In genomic region chr11:60161146-60161874, GRCm38 (mm10) we compare ENCODE assay signal across 9 mouse cellular contexts. TPM values are rescaled to one million over a fixed set of nuclear protein-coding genes. Genes with fewer than 3 reads are reported as not detected.
A peak's percentile ranks its signal among the peaks of the same experiment; 100 is the strongest.
DNase-seq lines count a peak whose midpoint lies in the region; ATAC-seq lines count a peak whose summit lies in the region.
"Had no signal": no experiment of that assay in that cellular context is flagged by ENCODE, and none has a peak within 500 bp of the region (broad histone marks: within the 10 kb centered on the region; RNA-seq: fewer than 3 reads in every experiment).

No protein-coding gene starts in this region.

- H3K27me3 ChIP-seq in heart, embryonic 10.5 days (ENCODE audit: insufficient read depth, poor library complexity, severe bottlenecking) = no peaks in the 10 kb centered on the region
- no peaks in the 10 kb centered on the region for H3K27me3 ChIP-seq in embryonic facial prominence, embryonic 13.5 days
- H3K27me3 ChIP-seq in hindbrain, embryonic 16.5 days (replicated peaks; ENCODE audit: control insufficient read depth, insufficient read depth, low read length) = no peaks in the 10 kb centered on the region
- no peaks in the 10 kb centered on the region for H3K27me3 ChIP-seq in kidney, embryonic 14.5 days (ENCODE audit: control insufficient read depth, insufficient read depth, low read length)

- no peak overlapping the region for H3K9ac ChIP-seq in embryonic facial prominence, embryonic 13.5 days
- H3K9ac ChIP-seq in hindbrain, embryonic 16.5 days (ENCODE audit: low read depth, low read length) = no peak overlapping the region
- H3K9ac ChIP-seq in kidney, embryonic 14.5 days (ENCODE audit: low read depth, low read length) = no peak overlapping the region
- H3K9ac ChIP-seq: lung, embryonic 14.5 days had no signal

- peaks cover 35% of the 10 kb centered on the region for H3K36me3 ChIP-seq in heart, embryonic 10.5 days
- peaks cover 37% of the 10 kb centered on the region for H3K36me3 ChIP-seq in embryonic facial prominence, embryonic 13.5 days
- H3K36me3 ChIP-seq in hindbrain, embryonic 16.5 days (ENCODE audit: control insufficient read depth, insufficient read depth, low read length) = no peaks in the 10 kb centered on the region
- peaks cover 16% of the 10 kb centered on the region for H3K36me3 ChIP-seq in kidney, embryonic 14.5 days (ENCODE audit: control insufficient read depth, insufficient read depth, low read length)

- no peaks in the 10 kb centered on the region for H3K9me3 ChIP-seq in heart, embryonic 10.5 days
- no peaks in the 10 kb centered on the region for H3K9me3 ChIP-seq in embryonic facial prominence, embryonic 13.5 days
- H3K9me3 ChIP-seq in hindbrain, embryonic 16.5 days (ENCODE audit: control insufficient read depth, low read length) = no peaks in the 10 kb centered on the region
- H3K9me3 ChIP-seq in kidney, embryonic 14.5 days (ENCODE audit: control insufficient read depth, low read length) = no peaks in the 10 kb centered on the region

- peaks cover 83% of the 10 kb centered on the region for H3K4me1 ChIP-seq in heart, embryonic 10.5 days
- peaks cover 71% of the 10 kb centered on the region for H3K4me1 ChIP-seq in embryonic facial prominence, embryonic 13.5 days
- peaks cover 37% of the 10 kb centered on the region for H3K4me1 ChIP-seq in hindbrain, embryonic 16.5 days (ENCODE audit: control insufficient read depth, insufficient read depth, low read depth, low read length)
- H3K4me1 ChIP-seq in kidney, embryonic 14.5 days (ENCODE audit: control insufficient read depth, insufficient read depth, low read length) = peaks cover 27% of the 10 kb centered on the region

- H3K4me3 ChIP-seq in heart, embryonic 10.5 days = no peak overlapping the region
- no peak overlapping the region for H3K4me3 ChIP-seq in embryonic facial prominence, embryonic 13.5 days
- H3K4me3 ChIP-seq in hindbrain, embryonic 16.5 days (ENCODE audit: low read length) = no peak overlapping the region
- no peak overlapping the region for H3K4me3 ChIP-seq in kidney, embryonic 14.5 days (ENCODE audit: low read length)

- H3K27ac ChIP-seq in heart, embryonic 10.5 days = peak overlapping the region; percentile 56
- H3K27ac ChIP-seq in embryonic facial prominence, embryonic 13.5 days = peak overlapping the region; percentile 33; the same call in 1 of the 2 replicates
- H3K27ac ChIP-seq in hindbrain, embryonic 16.5 days (ENCODE audit: low read depth, low read length) = peak overlapping the region; percentile 60
- no peak overlapping the region for H3K27ac ChIP-seq in kidney, embryonic 14.5 days (ENCODE audit: low read depth, low read length)

- H3K4me2 ChIP-seq in embryonic facial prominence, embryonic 13.5 days = no peak overlapping the region
- no peak overlapping the region for H3K4me2 ChIP-seq in hindbrain, embryonic 16.5 days (ENCODE audit: low read length)
- H3K4me2 ChIP-seq in kidney, embryonic 14.5 days (replicated peaks; ENCODE audit: low read depth, low read length) = no peak overlapping the region
- H3K4me2 ChIP-seq: lung, embryonic 14.5 days had no signal

- DNase-seq in heart, embryonic 10.5 days (ENCODE audit: low spot score) = no peak
- no peak for DNase-seq in heart, postnatal 25 days (ENCODE audit: low spot score)
- peak; percentile 43 for DNase-seq in retina, postnatal 1 day
- DNase-seq in embryo, embryonic 11 days = no peak
- DNase-seq: lung, embryonic 14.5 days had no signal

- WGBS in heart, embryonic 10.5 days = 82% methylated on average over 9 of the region's 9 CpGs
- WGBS in embryonic facial prominence, embryonic 13.5 days = 59% methylated on average over 9 of the region's 9 CpGs
- 34% methylated on average over 9 of the region's 9 CpGs for WGBS in hindbrain, embryonic 16.5 days
- 77% methylated on average over 9 of the region's 9 CpGs for WGBS in kidney, embryonic 14.5 days

- ATAC-seq in embryonic facial prominence, embryonic 13.5 days (ENCODE audit: insufficient number of reproducible peaks, insufficient read depth, low FRiP score, low TSS enrichment, low read depth) = no peak
- no peak for ATAC-seq in hindbrain, embryonic 16.5 days
- no peak for ATAC-seq in erythroid progenitor cell, adult 5-6 weeks (replicated peaks; ENCODE audit: low FRiP score, poor library complexity, severe bottlenecking)
- ATAC-seq in kidney, embryonic 14.5 days (ENCODE audit: low FRiP score, low TSS enrichment) = no peak

- intact Hi-C loops in heart, postnatal 25 days (cut with DNase I) = no loop called here

RNA-seq across cellular contexts. Expression of gene Rai1, which starts 56.5 kb away (rescaled TPM):
- polyA plus RNA-seq in heart, embryonic 10.5 days (2016; fragmentation: Nextera tagmentation; extraction: Ambion mirVana) = 21.2 and 32.5 TPM in 2 replicates
- total RNA-seq in heart, postnatal 25 days (2021) = 10 to 100 TPM; 23.4 to 24.4 TPM
- 27.9 and 28.5 TPM in 2 replicates for polyA plus RNA-seq in embryonic facial prominence, embryonic 13.5 days (2015; fragmentation: Nextera tagmentation; extraction: Ambion mirVana)
- 24.3 and 28.0 TPM in 2 replicates for polyA plus RNA-seq in hindbrain, embryonic 16.5 days (2015; fragmentation: Nextera tagmentation; extraction: Ambion mirVana)
- 5.8 and 7.1 TPM in 2 replicates for total RNA-seq in erythroid progenitor cell, adult 5-6 weeks (2015; ENCODE audit: low replicate concordance)
- total RNA-seq in erythroid progenitor cell, adult 5-6 weeks (2017; ENCODE audit: low replicate concordance) = 0.77 and 3.0 TPM in 2 replicates
- polyA plus RNA-seq in kidney, embryonic 14.5 days (2014; fragmentation: Nextera tagmentation; extraction: Ambion mirVana) = 29.1 and 34.4 TPM in 2 replicates
